Mouse (Mus musculus) heart, adult 2 months (tissue): ENCODE results near the gene Hs1bp3. TPM values are rescaled to one million over a fixed set of nuclear protein-coding genes. Genes with fewer than 3 reads are reported as not detected.

ENCODE experiments used
- DNase-seq, 2 experiments: peaks; one replicate each; pipeline ENCODE4 v3.0.0; 2021
- H3K27ac ChIP-seq: fragments of 200-600 bp; 2 replicates; pipeline ENCODE4 v1.8.1; 2022
- H3K27me3 ChIP-seq: fragments of 200-500 bp; 2 replicates; pipeline ENCODE4 v1.6.1; 2012; ENCODE audit warnings: mild to moderate bottlenecking, low read length, inconsistent platforms, mixed read lengths; ENCODE audit not compliant: control insufficient read depth, insufficient read depth
- H3K36me3 ChIP-seq: fragments of 200-500 bp; 2 replicates; pipeline ENCODE4 v1.6.1; 2012; ENCODE audit warnings: low read length, inconsistent platforms; ENCODE audit not compliant: control insufficient read depth, insufficient read depth
- H3K4me1 ChIP-seq: fragments of 200-500 bp; 2 replicates; pipeline ENCODE4 v1.6.1; 2011; ENCODE audit warnings: low read length; ENCODE audit not compliant: control insufficient read depth, insufficient read depth
- H3K4me3 ChIP-seq: fragments of 200-600 bp; 2 replicates; pipeline ENCODE4 v1.8.1; 2022
- H3K79me2 ChIP-seq: fragments of 200-500 bp; replicated peaks from 2 replicates; pipeline ENCODE4 v1.6.1; 2012; ENCODE audit warnings: mild to moderate bottlenecking, inconsistent platforms, low read length, moderate library complexity, mixed read lengths; ENCODE audit not compliant: control insufficient read depth, insufficient read depth
- H3K9ac ChIP-seq: fragments of 200-500 bp; 2 replicates; pipeline ENCODE4 v1.6.1; 2012; ENCODE audit warnings: low read depth, mild to moderate bottlenecking, control low read depth, inconsistent platforms, low read length, mixed read lengths
- CTCF ChIP-seq: fragments of 200-600 bp; IDR thresholded peaks from 2 replicates; pipeline ENCODE4 v1.8.1; 2022; ENCODE audit warnings: antibody characterized with exemption, mild to moderate bottlenecking, moderate library complexity
- EP300 ChIP-seq: fragments of 200-500 bp; IDR thresholded peaks from 2 replicates; pipeline ENCODE4 v1.6.1; 2011; ENCODE audit warnings: low read depth, low read length, control low read depth; ENCODE audit not compliant: insufficient read depth
- POLR2A ChIP-seq: fragments of 200-500 bp; IDR thresholded peaks from 2 replicates; pipeline ENCODE4 v1.6.1; 2011; ENCODE audit warnings: mild to moderate bottlenecking, low read depth, low read length, control low read depth; ENCODE audit not compliant: insufficient read depth
- WGBS: fragments of 180-500 bp; shearing (Covaris S2); methylation state at CpG from one replicate; pipeline ENCODE4 v1.1.7; 2018; 5-methylcytosine and 5-hydroxymethylcytosine counted together
- intact Hi-C: fragments of 180-260 bp; cut with DNase I; formaldehyde crosslinking; loops from one replicate; pipeline ENCODE4 v1.15.1; 2025
- polyA plus RNA-seq: library from polyadenylated mRNA; depleted of rRNA; stranded (reverse); fragments of >200 nt; gene quantifications from 2 replicates; pipeline ENCODE4 v1.2.3, GENCODE M21; 2012
- total RNA-seq, 2 experiments: library from RNA; stranded (reverse); gene quantifications; 2 replicates each; pipeline ENCODE4 v1.2.3; 2021

Hs1bp3 gene
- total and polyA plus RNA-seq, 3 experiments, result 12.7 to 17.3 (median 13.8) TPM

DNA sequence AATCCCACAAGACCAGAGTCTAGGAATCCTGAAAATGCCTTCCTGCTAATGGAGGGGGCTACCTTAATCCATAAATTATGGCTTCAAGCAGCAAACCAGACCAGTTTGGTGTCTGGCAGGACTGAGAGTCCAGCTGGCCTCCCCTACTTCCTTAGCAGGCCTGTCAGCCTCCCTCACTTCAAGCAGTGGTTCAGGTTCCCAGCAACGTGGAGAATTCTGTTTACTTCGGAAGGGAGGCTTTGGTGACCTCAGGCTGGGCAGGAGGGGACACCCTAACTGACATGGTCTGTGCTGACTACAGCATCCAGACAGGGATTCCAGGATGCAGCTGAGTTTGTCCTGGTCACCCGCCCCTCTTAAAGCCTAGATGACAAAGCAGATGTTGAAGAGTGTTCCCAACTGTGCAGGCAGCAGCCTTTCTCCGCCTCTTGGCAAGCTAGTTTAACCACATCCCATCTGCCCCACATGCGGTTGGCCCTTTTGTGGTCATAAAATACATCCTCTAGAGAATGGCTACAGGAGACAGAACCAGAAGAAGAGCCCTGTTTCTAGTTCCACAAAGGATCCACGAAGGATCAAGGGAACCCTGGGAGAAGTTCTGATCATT, 17.8 kb upstream of the Hs1bp3 start:
- peaks cover 12% of the 10 kb centered on the region for H3K27me3 ChIP-seq
- DNase-seq, result no peak
- no peak overlapping the region for H3K9ac ChIP-seq
- H3K79me2 ChIP-seq, result no peaks in the 10 kb centered on the region
- no peaks in the 10 kb centered on the region for H3K4me1 ChIP-seq
- no peaks in the 10 kb centered on the region for H3K36me3 ChIP-seq
- intact Hi-C loops, result no loop called here
- 52% methylated on average over 6 of the region's 6 CpGs for WGBS
- TF ChIP-seq EP300 (no peak), POLR2A (no peak), CTCF (no peak)
- no peak overlapping the region for H3K27ac ChIP-seq
- no peak overlapping the region for H3K4me3 ChIP-seq

DNA sequence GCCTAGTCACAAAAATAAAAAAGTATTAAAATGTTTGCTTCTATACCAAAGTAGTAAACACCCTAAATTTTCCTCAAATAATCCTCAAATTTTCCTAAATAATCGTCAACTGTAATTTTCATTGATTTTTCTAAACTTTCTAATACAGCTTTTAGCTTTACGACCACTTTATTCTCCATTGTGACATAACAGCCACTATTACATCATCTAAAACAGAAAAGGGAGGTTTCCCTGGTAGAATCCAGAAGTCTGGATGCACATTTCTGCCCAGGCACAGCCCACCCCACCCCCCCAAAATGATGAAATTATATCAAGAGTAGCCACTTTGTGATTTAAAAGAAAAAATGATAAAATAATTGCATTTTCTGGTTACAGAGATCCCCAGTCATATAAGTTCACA, 17.1 kb upstream of the Hs1bp3 start:
- H3K36me3 ChIP-seq, result no peaks in the 10 kb centered on the region
- H3K27ac ChIP-seq, result no peak overlapping the region
- H3K4me3 ChIP-seq, result no peak overlapping the region
- no peaks in the 10 kb centered on the region for H3K79me2 ChIP-seq
- H3K4me1 ChIP-seq, result no peaks in the 10 kb centered on the region
- WGBS, result 79% methylated on average over 2 of the region's 2 CpGs
- H3K9ac ChIP-seq, result no peak overlapping the region
- no peak for DNase-seq
- H3K27me3 ChIP-seq, result peaks cover 13% of the 10 kb centered on the region
- intact Hi-C loops, result no loop called here
- TF ChIP-seq POLR2A (no peak), EP300 (no peak), CTCF (no peak)

DNA sequence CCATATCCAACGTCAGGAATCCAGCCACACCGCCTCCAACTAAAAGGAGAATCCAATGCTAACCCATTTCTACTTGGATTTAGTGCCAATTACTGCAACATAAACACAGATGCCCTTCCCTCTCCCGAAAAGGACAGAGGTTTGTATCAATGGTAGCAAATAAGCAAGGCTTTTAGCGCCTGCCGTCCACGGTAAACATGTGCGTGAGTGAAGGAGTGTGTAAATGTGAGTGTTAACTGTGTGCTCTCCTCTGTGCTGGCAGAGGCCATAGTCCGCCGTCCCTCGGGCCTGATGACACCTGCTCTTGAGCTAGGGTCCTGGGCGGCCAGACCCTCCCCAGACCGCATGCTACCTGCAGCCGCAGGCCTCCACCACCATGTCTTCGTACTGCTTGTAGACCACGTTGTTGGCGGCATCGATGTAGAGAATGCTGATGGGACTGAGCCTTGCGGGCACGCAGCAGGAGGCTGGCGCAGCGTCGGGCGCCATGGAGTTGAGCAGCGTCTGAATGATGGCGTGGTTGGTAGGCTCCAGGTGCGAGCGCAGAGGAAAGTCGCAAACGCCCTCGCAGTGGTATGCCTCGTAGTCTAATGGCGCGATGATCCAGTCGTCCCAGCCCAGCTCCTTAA, 15.5 kb upstream of the Hs1bp3 start:
- intact Hi-C loops, result no loop called here
- Histone ChIP-seq H3K79me2 (no peaks in the 10 kb centered on the region), H3K4me1 (no peaks in the 10 kb centered on the region), H3K27me3 (peaks cover 13% of the 10 kb centered on the region), H3K9ac (peak overlapping the region; percentile 5; the same call in 1 of the 2 replicates), H3K4me3 (0 out of 2 replicates have a peak overlapping the region, but pooled peaks have one; percentile 7), H3K36me3 (no peaks in the 10 kb centered on the region), H3K27ac (no peak overlapping the region)
- TF ChIP-seq EP300, result no peak
- DNase-seq, result no peak
- WGBS, result 13% methylated on average over 34 of the region's 34 CpGs

DNA sequence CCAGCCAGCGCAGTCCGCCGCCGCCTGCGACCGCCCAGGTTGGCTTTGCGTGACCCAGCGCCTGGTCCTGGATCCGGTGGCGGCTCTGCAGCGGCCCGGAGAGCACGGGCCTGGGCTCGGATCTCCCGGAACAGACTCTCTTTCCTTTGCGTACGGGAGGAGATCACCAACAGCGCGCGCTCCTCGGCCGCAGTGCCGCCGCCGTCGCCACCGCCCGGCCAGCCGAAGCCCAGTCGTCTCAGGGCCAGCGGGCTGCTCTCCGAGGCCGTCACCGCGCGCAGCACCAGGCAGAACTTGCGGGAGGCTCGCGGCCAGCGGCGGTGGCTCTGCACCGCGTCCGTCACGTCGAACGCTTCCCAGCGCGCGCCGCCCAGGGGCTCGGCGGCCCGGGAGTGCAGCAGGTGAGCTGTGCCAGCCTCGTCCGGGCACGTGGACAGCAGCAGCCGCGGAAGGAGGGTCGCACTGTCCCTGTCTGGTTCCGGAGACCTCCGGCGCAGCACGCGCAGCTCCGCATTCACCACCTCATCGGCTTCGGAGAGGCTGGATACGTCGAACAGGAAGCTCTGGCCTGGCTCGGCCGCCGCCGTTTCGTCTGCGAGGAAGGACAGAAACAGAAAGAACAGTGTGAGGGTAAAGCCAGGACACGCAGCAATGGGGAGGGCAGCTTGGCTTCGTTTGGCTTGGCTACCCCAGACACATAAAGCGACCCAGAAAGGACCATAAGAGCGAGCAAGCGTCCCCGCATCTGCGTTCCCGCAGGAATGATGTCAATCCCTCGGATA, 14.7 kb upstream of the Hs1bp3 start:
- TF ChIP-seq CTCF, result no peak
- Histone ChIP-seq H3K4me1 (no peaks in the 10 kb centered on the region), H3K36me3 (no peaks in the 10 kb centered on the region), H3K27ac (no peak overlapping the region), H3K9ac (peak overlapping the region; percentile 5), H3K4me3 (peak overlapping the region; percentile 24), H3K79me2 (no peaks in the 10 kb centered on the region), H3K27me3 (peaks cover 13% of the 10 kb centered on the region)
- 5% methylated on average over 84 of the region's 85 CpGs for WGBS
- DNase-seq, result no peak
- intact Hi-C loops, result no loop called here

DNA sequence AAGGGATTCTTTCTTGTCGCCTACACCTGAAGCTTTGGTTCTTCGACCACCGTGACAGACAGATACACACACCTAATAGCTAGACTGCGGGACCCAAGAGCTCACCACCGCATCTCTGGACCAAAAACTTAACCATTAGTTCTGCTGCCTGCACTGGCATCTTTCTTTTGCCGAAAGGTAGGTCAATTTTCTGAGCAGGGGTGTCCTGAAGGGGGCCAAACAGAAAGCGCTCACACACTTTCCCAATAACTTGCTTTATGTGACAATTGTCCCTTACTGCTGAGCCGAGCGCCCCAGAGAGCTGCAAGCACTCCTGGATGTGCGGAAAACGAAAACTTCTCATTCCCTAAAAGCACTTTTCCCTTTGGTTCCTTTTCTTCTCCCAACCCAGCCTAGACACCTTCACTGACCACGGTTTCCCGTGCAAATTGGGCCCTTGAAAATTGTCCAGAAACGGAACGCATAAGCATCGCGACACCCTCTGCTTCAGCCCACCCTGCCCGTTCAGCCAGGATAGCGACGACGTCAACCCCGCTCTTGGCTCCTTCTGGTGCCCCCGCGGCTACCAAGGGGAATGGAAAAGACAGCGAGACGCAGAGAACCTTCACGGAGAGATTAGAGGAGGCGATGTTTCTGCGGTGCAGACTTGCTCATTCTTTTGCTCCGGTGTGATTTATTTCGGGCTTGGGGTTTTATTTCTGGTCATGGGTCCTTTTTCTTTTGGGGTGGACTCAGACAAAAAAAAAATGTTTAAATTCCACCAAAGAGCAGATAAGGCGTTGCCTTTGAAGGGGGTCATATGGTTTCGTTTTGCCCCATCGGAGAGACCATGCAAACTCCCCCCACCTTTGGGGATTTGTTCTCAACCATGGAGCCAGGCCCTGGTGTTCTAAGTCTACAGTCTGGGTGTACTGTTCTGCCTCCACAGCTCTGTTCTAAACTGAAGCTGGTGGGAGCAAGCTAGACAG, 13.8 kb upstream of the Hs1bp3 start:
- TF ChIP-seq CTCF, result no peak
- no peak for TF ChIP-seq POLR2A
- no peak for TF ChIP-seq EP300
- Histone ChIP-seq H3K9ac (no peak overlapping the region), H3K36me3 (no peaks in the 10 kb centered on the region), H3K4me3 (no peak overlapping the region), H3K27ac (no peak overlapping the region), H3K27me3 (peaks cover 13% of the 10 kb centered on the region), H3K79me2 (no peaks in the 10 kb centered on the region), H3K4me1 (no peaks in the 10 kb centered on the region)
- WGBS, result 27% methylated on average over 34 of the region's 34 CpGs
- DNase-seq, result no peak
- intact Hi-C loops, result no loop called here
